Mouse (Mus musculus) midbrain, embryonic 12.5 days (tissue): ENCODE measurements around the gene Socs7. TPM values are rescaled to one million over a fixed set of nuclear protein-coding genes. Genes with fewer than 3 reads are reported as not detected.

Experiments
- ATAC-seq: fragments of 200-750 bp; cut with Nextera tagmentation; 2 replicates; pipeline ENCODE4 v1.8.0; 2017; ENCODE audit warnings: low read depth, moderate TSS enrichment, moderate library complexity; ENCODE audit not compliant: low FRiP score
- H3K27ac ChIP-seq: fragments of 300-500 bp; sonication (generic); replicated peaks from 2 replicates; pipeline ENCODE4 v1.5.1; 2016; ENCODE audit warnings: mild to moderate bottlenecking
- H3K27me3 ChIP-seq: fragments of 300-500 bp; sonication (generic); 2 replicates; pipeline ENCODE4 v1.6.1; 2016; ENCODE audit warnings: mild to moderate bottlenecking
- H3K36me3 ChIP-seq: fragments of 300-500 bp; sonication (generic); 2 replicates; pipeline ENCODE4 v1.6.1; 2016
- H3K4me1 ChIP-seq: fragments of 300-500 bp; sonication (generic); 2 replicates; pipeline ENCODE4 v1.6.1; 2016
- H3K4me2 ChIP-seq: fragments of 300-500 bp; sonication (generic); replicated peaks from 2 replicates; pipeline ENCODE4 v1.6.1; 2016; ENCODE audit warnings: mild to moderate bottlenecking, moderate library complexity
- H3K4me3 ChIP-seq: fragments of 300-500 bp; sonication (generic); 2 replicates; pipeline ENCODE4 v1.5.1; 2016; ENCODE audit warnings: mild to moderate bottlenecking
- H3K9ac ChIP-seq: fragments of 300-500 bp; sonication (generic); replicated peaks from 2 replicates; pipeline ENCODE4 v1.6.1; 2016; ENCODE audit warnings: mild to moderate bottlenecking, moderate library complexity
- H3K9me3 ChIP-seq: fragments of 300-500 bp; sonication (generic); 2 replicates; pipeline ENCODE4 v1.6.1; 2016; ENCODE audit warnings: mild to moderate bottlenecking
- WGBS: fragments of 180-500 bp; shearing (Covaris S2); methylation state at CpG from one replicate; pipeline ENCODE4 v1.1.7; 2016; 5-methylcytosine and 5-hydroxymethylcytosine counted together
- polyA plus RNA-seq: library from polyadenylated mRNA; unstranded; fragments of >200 nt; fragmentation: Nextera tagmentation; extraction: Ambion mirVana; gene quantifications from 2 replicates; pipeline ENCODE4 v1.2.1, GENCODE M21; 2016

The Socs7 gene
- polyA plus RNA-seq, 1 experiment from 2014 or later = 9.4 TPM

DNA sequence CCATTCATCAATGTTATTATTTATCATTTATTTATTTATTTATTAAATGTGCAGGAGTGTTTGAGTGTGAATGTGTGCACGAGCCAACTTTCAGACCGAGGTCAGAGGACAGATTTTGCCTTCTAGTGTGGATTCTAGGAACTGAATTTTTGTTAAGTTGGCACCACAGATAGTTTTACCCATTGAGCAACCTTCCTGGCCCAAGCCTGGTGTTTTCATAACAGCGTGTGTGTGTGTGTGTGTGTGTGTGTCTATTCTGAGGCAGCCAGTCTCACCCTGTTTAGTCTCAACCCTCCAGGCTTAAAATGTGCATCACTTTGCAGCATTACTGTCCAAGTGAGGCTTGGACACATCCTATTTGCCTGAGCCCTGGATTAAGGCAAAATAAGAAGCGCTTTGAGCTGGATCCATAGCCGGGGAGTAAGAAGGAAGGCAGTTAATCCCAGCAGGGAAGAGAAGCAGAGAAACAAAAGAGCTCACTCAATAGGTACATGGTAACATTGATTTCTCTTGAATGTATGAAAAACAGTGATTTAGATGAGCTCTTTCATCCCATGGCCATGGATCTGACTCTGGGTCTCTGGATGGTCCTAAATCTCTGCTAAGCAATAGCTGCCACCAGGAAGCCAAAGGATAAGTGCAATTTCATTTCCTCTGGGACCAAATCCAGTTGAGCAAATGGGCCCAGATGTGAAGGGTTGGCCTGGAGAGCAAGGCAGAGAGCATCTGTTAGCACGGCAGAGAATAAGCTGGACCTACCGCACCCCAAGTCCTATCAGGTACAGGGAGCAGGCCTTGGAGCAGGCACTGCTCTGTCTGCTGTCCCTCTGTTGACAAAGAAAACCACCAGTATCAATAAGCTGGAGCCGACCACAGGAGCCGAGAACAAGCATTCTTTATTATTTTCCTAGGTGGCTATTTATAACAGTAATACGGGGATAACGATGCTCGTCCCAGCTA lies 30.8 kb upstream of the Socs7 start:
- Histone ChIP-seq H3K9me3 (no peaks in the 10 kb centered on the region), H3K4me2 (no peak overlapping the region), H3K27ac (no peak overlapping the region), H3K4me3 (no peak overlapping the region), H3K9ac (no peak overlapping the region), H3K4me1 (0 out of 2 replicates have a peak, but pooled peaks cover 5% of the 10 kb centered on the region), H3K36me3 (peaks cover 31% of the 10 kb centered on the region), H3K27me3 (peaks cover 1% of the 10 kb centered on the region; the same call in 1 of the 2 replicates)
- 80% methylated on average over 12 of the region's 12 CpGs for WGBS
- no peak for ATAC-seq

DNA sequence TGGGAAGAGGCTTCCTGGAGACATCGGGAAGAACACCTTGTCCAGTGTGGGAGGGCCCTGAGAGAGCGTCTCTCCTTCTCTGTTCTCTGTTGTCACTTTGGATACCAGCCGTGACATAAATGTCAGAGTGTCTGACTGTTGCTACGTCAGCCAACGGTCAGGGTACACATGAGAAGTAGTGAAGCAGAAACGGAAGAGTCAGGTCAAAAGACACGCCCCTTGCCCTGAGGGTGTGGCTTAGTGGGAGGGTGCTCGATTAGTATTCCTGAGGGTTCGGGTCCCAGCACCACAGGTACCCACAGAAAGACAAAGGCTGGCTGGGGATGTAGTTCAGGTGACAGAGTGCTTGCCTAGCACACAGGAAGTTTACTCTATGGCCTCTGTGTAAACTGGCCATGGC lies 29.3 kb upstream of the Socs7 start:
- peaks cover 20% of the 10 kb centered on the region for H3K36me3 ChIP-seq
- WGBS = 57% methylated on average over 9 of the region's 9 CpGs
- ATAC-seq = no peak
- H3K4me3 ChIP-seq = no peak overlapping the region
- peaks cover 8% of the 10 kb centered on the region; the same call in 1 of the 2 replicates for H3K27me3 ChIP-seq
- no peak overlapping the region for H3K4me2 ChIP-seq
- no peak overlapping the region for H3K9ac ChIP-seq
- H3K27ac ChIP-seq = no peak overlapping the region
- 0 out of 2 replicates have a peak, but pooled peaks cover 5% of the 10 kb centered on the region for H3K4me1 ChIP-seq
- no peaks in the 10 kb centered on the region for H3K9me3 ChIP-seq

- no peak overlapping the region for H3K4me3 ChIP-seq
- H3K4me1 ChIP-seq = 0 out of 2 replicates have a peak, but pooled peaks cover 5% of the 10 kb centered on the region
- no peak overlapping the region for H3K4me2 ChIP-seq
- no peaks in the 10 kb centered on the region for H3K9me3 ChIP-seq
- no peak overlapping the region for H3K9ac ChIP-seq
- no peak for ATAC-seq
- H3K36me3 ChIP-seq = peaks cover 13% of the 10 kb centered on the region
- 77% methylated on average over 1 of the region's 1 CpGs for WGBS
- H3K27me3 ChIP-seq = peaks cover 16% of the 10 kb centered on the region
- no peak overlapping the region for H3K27ac ChIP-seq
These were observed 28.5 kb upstream of the Socs7 start for GRCm38 (mm10) chr11:97333896-97334295.

DNA sequence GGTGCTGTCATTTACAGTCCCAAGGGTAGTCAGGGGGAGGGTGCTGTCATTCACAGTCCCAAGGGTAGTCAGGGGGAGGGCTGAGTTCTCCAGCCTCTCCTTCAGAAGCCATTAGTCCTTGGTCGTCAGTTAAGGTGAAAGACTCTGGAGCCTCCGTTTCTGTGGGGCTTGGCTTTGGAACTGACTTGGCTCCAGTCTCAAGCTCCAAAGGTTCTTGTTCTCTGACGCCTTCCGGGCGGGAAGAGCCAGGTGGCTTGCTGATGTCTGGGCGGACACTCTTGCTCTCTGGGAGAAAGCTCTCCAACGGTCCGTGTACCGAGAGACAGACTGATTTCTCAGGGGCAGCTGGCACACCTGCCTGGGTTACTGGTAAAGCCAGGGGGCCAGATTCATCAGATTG lies 28.0 kb upstream of the Socs7 start:
- no peak overlapping the region for H3K4me3 ChIP-seq
- no peak overlapping the region for H3K9ac ChIP-seq
- H3K4me1 ChIP-seq = 0 out of 2 replicates have a peak, but pooled peaks cover 5% of the 10 kb centered on the region
- H3K27me3 ChIP-seq = peaks cover 16% of the 10 kb centered on the region
- peaks cover 8% of the 10 kb centered on the region for H3K36me3 ChIP-seq
- ATAC-seq = no peak
- 88% methylated on average over 9 of the region's 9 CpGs for WGBS
- no peak overlapping the region for H3K27ac ChIP-seq
- no peaks in the 10 kb centered on the region for H3K9me3 ChIP-seq
- no peak overlapping the region for H3K4me2 ChIP-seq

GRCm38 (mm10) chr11:97336238-97336637 lies 26.1 kb upstream of the Socs7 start:
- H3K9ac ChIP-seq = no peak overlapping the region
- no peak overlapping the region for H3K4me3 ChIP-seq
- 0 out of 2 replicates have a peak, but pooled peaks cover 5% of the 10 kb centered on the region for H3K4me1 ChIP-seq
- H3K4me2 ChIP-seq = no peak overlapping the region
- no peaks in the 10 kb centered on the region for H3K36me3 ChIP-seq
- ATAC-seq = no peak
- H3K27me3 ChIP-seq = peaks cover 21% of the 10 kb centered on the region
- 57% methylated on average over 6 of the region's 6 CpGs for WGBS
- no peak overlapping the region for H3K27ac ChIP-seq
- H3K9me3 ChIP-seq = no peaks in the 10 kb centered on the region

DNA sequence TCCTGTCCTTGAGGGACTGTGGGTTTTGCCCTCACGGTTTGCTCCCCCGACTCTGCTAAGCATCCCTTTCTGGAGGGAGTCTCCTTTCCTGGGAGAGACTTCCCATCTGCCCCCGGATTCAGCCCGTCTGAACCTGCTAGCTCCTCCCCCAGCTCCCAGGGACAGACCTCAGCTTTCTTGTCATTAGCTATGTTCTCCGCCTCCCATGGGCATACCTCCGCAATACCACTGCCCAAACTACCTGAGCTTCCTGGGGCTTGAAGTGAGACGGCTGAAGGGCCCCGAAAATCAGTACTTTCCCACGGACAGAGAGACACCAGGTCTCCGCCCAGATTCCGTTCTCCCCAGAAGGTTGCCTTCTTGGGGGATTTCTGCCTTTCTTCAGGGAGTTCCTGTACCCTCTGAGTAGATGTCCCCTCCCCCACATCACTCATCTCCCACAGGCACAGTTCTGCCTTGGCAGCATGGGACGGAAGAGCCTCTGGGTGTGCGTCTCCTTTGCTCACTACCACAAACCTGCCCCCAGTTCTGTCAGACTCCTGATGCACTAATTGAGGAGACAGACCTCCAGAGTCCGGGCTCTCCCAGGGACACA lies 25.5 kb upstream of the Socs7 start:
- Histone ChIP-seq H3K4me3 (no peak overlapping the region), H3K36me3 (no peaks in the 10 kb centered on the region), H3K4me1 (0 out of 2 replicates have a peak, but pooled peaks cover 4% of the 10 kb centered on the region), H3K27ac (no peak overlapping the region), H3K27me3 (peaks cover 21% of the 10 kb centered on the region), H3K4me2 (no peak overlapping the region), H3K9ac (no peak overlapping the region), H3K9me3 (no peaks in the 10 kb centered on the region)
- 71% methylated on average over 14 of the region's 14 CpGs for WGBS
- no peak for ATAC-seq

DNA sequence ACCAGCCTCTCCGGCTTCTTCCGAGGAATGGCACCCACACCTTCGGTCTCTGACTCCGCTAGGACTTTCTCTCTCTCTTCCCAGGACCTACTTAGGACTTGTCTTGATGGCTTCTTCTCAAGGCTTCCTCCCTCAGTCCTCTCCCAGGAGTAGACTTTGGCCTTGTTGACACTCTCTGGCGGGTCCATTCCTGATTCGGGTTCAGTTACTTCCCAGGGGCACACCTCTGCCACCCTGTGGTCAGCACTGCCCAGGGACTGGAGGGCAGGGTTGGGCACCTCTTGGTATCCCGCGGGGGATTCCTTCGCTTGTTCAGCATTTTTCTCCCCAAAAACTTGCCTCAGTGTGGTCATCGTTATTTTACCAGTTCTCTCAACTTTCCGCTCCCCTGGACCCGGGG lies 25.0 kb upstream of the Socs7 start:
- H3K36me3 ChIP-seq = no peaks in the 10 kb centered on the region
- WGBS = 87% methylated on average over 12 of the region's 12 CpGs

GRCm38 (mm10) chr11:97338302-97338976 lies 23.9 kb upstream of the Socs7 start:
- Histone ChIP-seq H3K4me3 (no peak overlapping the region), H3K9me3 (no peaks in the 10 kb centered on the region), H3K4me1 (no peaks in the 10 kb centered on the region), H3K36me3 (no peaks in the 10 kb centered on the region), H3K4me2 (no peak overlapping the region), H3K27me3 (peaks cover 30% of the 10 kb centered on the region), H3K9ac (no peak overlapping the region), H3K27ac (no peak overlapping the region)
- 63% methylated on average over 21 of the region's 21 CpGs for WGBS
- ATAC-seq = no peak

More for the DNA sequence above, 25.0 kb upstream of the Socs7 start:
- H3K27me3 ChIP-seq = peaks cover 21% of the 10 kb centered on the region
- no peak overlapping the region for H3K4me2 ChIP-seq
- ATAC-seq = no peak
- H3K4me3 ChIP-seq = no peak overlapping the region
- H3K9ac ChIP-seq = no peak overlapping the region
- H3K4me1 ChIP-seq = no peaks in the 10 kb centered on the region
- no peak overlapping the region for H3K27ac ChIP-seq
- H3K9me3 ChIP-seq = no peaks in the 10 kb centered on the region

DNA sequence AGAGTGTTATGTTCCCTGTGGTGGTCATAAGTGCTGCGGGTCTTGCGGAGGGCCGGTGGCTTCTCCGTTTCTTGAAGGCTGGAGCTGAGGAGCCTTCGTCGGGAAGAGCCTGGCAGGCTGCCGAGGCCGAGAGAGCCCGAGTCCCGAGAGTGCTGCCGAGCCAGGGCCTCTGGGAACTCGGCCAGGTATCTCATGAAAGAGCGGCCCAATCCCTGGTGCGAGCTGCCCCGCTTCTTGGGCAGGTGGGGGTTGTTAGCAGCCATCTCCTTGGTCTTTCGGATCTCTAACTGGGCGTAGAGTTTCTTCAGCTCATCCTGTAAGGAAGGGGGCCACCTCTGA lies 23.4 kb upstream of the Socs7 start:
- no peak overlapping the region for H3K27ac ChIP-seq

DNA sequence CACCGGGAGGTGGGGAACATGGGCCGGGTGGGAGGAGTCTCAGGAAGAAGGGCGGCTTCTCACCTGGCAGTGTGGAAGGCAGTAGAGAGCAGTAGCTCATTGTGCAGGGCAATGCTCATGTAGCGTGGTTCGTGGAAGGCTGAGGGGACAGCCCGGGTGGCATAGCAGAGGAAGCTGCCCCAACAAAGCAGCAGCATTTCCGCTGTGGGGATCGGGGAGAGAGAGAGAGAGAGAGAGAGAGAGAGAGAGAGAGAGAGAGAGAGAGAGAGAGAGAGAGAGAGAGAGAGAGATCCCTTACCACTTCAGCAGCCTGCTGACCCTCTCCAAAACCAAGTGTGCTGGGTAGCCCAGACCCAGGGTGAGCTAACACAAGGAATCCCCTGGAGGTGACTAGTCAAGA lies 19.2 kb upstream of the Socs7 start:
- H3K4me1 ChIP-seq = no peaks in the 10 kb centered on the region
- H3K9ac ChIP-seq = no peak overlapping the region
- no peaks in the 10 kb centered on the region for H3K9me3 ChIP-seq
- ATAC-seq = no peak
- peaks cover 25% of the 10 kb centered on the region; the same call in 1 of the 2 replicates for H3K27me3 ChIP-seq
- no peak overlapping the region for H3K4me2 ChIP-seq
- H3K27ac ChIP-seq = no peak overlapping the region
- no peak overlapping the region for H3K4me3 ChIP-seq
- no peaks in the 10 kb centered on the region for H3K36me3 ChIP-seq
- 51% methylated on average over 8 of the region's 8 CpGs for WGBS

More for the DNA sequence above, 23.4 kb upstream of the Socs7 start:
- no peaks in the 10 kb centered on the region for H3K4me1 ChIP-seq
- H3K36me3 ChIP-seq = no peaks in the 10 kb centered on the region
- no peak for ATAC-seq
- H3K9ac ChIP-seq = no peak overlapping the region
- H3K27me3 ChIP-seq = peaks cover 34% of the 10 kb centered on the region
- H3K4me2 ChIP-seq = no peak overlapping the region
- no peaks in the 10 kb centered on the region for H3K9me3 ChIP-seq
- 62% methylated on average over 17 of the region's 17 CpGs for WGBS
- no peak overlapping the region for H3K4me3 ChIP-seq

- H3K4me2 ChIP-seq = no peak overlapping the region
- H3K27me3 ChIP-seq = peaks cover 20% of the 10 kb centered on the region; the same call in 1 of the 2 replicates
- WGBS = 28% methylated on average over 17 of the region's 17 CpGs
- H3K4me1 ChIP-seq = no peaks in the 10 kb centered on the region
- no peak overlapping the region for H3K4me3 ChIP-seq
- no peak overlapping the region for H3K27ac ChIP-seq
- no peak for ATAC-seq
- H3K36me3 ChIP-seq = no peaks in the 10 kb centered on the region
- no peaks in the 10 kb centered on the region for H3K9me3 ChIP-seq
- no peak overlapping the region for H3K9ac ChIP-seq
These were observed 18.7 kb upstream of the Socs7 start for GRCm38 (mm10) chr11:97343619-97344018.

- Histone ChIP-seq H3K27me3 (peaks cover 13% of the 10 kb centered on the region; the same call in 1 of the 2 replicates), H3K36me3 (no peaks in the 10 kb centered on the region), H3K27ac (no peak overlapping the region), H3K9me3 (no peaks in the 10 kb centered on the region), H3K4me1 (peaks cover 11% of the 10 kb centered on the region), H3K4me3 (no peak overlapping the region), H3K4me2 (no peak overlapping the region), H3K9ac (no peak overlapping the region)
- 84% methylated on average over 10 of the region's 10 CpGs for WGBS
- ATAC-seq = no peak
These were observed 16.9 kb upstream of the Socs7 start for GRCm38 (mm10) chr11:97345446-97345845.
